Mouse (Mus musculus) heart, embryonic 15.5 days (tissue): Measurements from ENCODE around the gene Neurl2. TPM values are rescaled to one million over a fixed set of nuclear protein-coding genes. Genes with fewer than 3 reads are reported as not detected.
A peak's percentile ranks its signal among the peaks of the same experiment; 100 is the strongest.

Source experiments
- ATAC-seq: fragments of 200-750 bp; cut with Nextera tagmentation; replicated peaks from 2 replicates; pipeline ENCODE4 v1.8.0; 2017; ENCODE audit warnings: low read depth, moderate TSS enrichment; ENCODE audit not compliant: insufficient number of reproducible peaks, insufficient read depth, low FRiP score
- H3K27ac ChIP-seq: fragments of 300-500 bp; sonication (generic); 2 replicates; pipeline ENCODE4 v1.5.1; 2015; ENCODE audit warnings: mild to moderate bottlenecking, inconsistent platforms
- H3K27me3 ChIP-seq: fragments of 300-500 bp; sonication (generic); 2 replicates; pipeline ENCODE4 v1.6.1; 2015; ENCODE audit warnings: inconsistent platforms
- H3K36me3 ChIP-seq: fragments of 300-500 bp; sonication (generic); 2 replicates; pipeline ENCODE4 v1.6.1; 2015; ENCODE audit warnings: mild to moderate bottlenecking, inconsistent platforms
- H3K4me1 ChIP-seq: fragments of 300-500 bp; sonication (generic); replicated peaks from 2 replicates; pipeline ENCODE4 v1.6.1; 2015; ENCODE audit warnings: inconsistent platforms
- H3K4me2 ChIP-seq: fragments of 300-500 bp; sonication (generic); 2 replicates; pipeline ENCODE4 v1.6.1; 2015; ENCODE audit warnings: inconsistent platforms, mild to moderate bottlenecking, moderate library complexity
- H3K4me3 ChIP-seq: fragments of 300-500 bp; sonication (generic); 2 replicates; pipeline ENCODE4 v1.5.1; 2015; ENCODE audit warnings: mild to moderate bottlenecking, inconsistent platforms
- H3K9ac ChIP-seq: fragments of 300-500 bp; sonication (generic); 2 replicates; pipeline ENCODE4 v1.6.1; 2015; ENCODE audit warnings: mild to moderate bottlenecking, inconsistent platforms
- H3K9me3 ChIP-seq: fragments of 300-500 bp; sonication (generic); replicated peaks from 2 replicates; pipeline ENCODE4 v1.6.1; 2016; ENCODE audit warnings: inconsistent platforms
- WGBS: fragments of 180-500 bp; shearing (Covaris S2); methylation state at CpG from one replicate; pipeline ENCODE4 v1.1.7; 2015; ENCODE audit warnings: mixed read lengths; 5-methylcytosine and 5-hydroxymethylcytosine counted together
- polyA plus RNA-seq: library from polyadenylated mRNA; unstranded; fragments of >200 nt; fragmentation: Nextera tagmentation; extraction: Ambion mirVana; gene quantifications from 2 replicates; pipeline ENCODE4 v1.2.1, GENCODE M21; 2015

Gene Neurl2
- polyA plus RNA-seq, 1 experiment from 2014 or later: 47.1 TPM

DNA sequence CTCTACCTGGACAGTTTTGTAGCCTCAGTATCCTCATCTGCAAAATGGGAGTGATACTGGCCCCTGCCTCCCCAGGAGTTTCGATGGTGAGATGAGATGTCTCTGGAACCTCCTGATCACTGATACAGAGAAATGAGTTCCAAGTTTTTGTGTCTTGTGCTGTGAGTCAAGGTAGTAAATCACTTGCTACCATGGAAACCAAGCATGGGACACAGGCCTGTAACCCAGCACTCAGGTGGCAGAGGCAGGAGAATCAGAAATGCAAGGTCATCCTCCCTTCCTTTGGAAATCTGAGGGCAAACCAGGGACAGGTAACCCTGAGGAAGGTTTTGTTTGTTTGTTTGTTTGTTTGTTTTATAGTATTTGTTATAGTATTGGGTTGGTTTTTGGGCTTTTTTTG lies 4.2 kb downstream of the Neurl2 start:
- no peak overlapping the region for H3K27ac ChIP-seq
- H3K9ac ChIP-seq: no peak overlapping the region
- 100% methylated on average over 1 of the region's 1 CpGs for WGBS
- H3K27me3 ChIP-seq: no peaks in the 10 kb centered on the region
- H3K36me3 ChIP-seq: peaks cover 38% of the 10 kb centered on the region
- peaks cover 15% of the 10 kb centered on the region for H3K4me1 ChIP-seq
- no peak overlapping the region for H3K4me3 ChIP-seq
- H3K9me3 ChIP-seq: no peaks in the 10 kb centered on the region
- ATAC-seq: no peak
- H3K4me2 ChIP-seq: no peak overlapping the region

DNA sequence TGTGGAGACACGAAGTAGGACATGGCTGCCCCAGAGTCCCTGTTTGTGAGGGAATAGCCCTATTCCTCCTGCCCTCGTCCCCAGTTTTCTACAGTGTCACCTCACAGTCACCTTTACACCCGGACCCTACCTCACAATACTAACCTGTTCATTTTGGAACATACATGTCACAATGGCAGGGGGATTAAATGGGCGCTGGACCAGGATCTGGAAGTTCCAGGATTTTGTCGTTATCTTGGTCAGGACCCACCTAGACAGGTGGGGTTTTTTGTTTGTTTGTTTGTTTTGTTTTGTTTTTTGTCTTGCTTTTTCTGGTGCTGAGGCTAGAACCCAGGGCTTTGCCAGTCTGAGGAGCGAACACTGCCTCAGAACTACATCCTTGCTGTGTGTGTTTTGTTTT lies 4.8 kb downstream of the Neurl2 start, which contains the start of gene Spata25:
Gene Spata25 (minus strand): TSS at position 101 of the 400 bp plus-strand sequence.
- no peak within 1 kb of the TSS for H3K27ac ChIP-seq
- no peak within 1 kb of the TSS for H3K4me3 ChIP-seq
- H3K36me3 ChIP-seq: peaks cover 38% of the 10 kb centered on the region
- no peaks in the 10 kb centered on the region for H3K27me3 ChIP-seq
- H3K4me1 ChIP-seq: peaks cover 19% of the 10 kb centered on the region
- H3K9me3 ChIP-seq: no peaks in the 10 kb centered on the region
- no peak within 1 kb of the TSS for H3K4me2 ChIP-seq
- ATAC-seq: no peak
- H3K9ac ChIP-seq: no peak within 1 kb of the TSS
- 81% methylated on average over 6 of the region's 6 CpGs for WGBS

DNA sequence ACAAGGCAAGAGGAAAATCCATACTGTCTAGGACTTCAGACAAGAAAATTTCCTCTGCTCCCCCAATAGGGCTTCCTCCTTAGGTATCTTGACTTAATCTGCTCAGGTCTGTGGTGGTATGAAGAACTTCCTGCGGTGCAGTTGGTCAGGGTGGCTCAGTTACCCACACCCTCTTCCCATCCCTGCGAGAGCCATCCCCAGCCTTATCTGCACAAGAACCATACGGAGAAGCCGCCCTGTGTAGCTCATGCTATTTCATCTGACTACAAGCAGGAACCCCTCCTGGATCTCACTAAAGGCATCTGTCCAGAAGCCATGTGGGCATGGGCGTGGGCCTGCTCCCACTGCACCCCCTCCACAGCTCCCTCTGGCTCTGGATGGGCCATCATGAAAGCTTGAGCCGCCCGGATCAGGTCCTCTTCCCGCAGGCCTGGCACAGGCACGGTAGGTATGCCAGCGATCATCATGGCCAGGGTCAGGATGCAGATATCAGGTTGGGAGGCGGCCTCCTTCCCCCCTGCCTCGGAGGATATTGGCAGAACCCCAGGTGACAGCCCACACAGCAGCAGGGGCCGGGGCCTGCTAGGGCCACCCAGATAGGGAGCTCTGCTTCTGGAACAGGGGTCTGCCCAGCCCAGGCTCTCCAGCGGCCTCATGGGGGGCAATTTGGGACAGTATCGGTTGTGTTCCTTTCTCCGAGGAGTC lies 6.0 kb downstream of the Neurl2 start:
- no peaks in the 10 kb centered on the region for H3K9me3 ChIP-seq
- WGBS: 74% methylated on average over 16 of the region's 16 CpGs
- no peak overlapping the region for H3K27ac ChIP-seq
- H3K9ac ChIP-seq: no peak overlapping the region
- H3K4me3 ChIP-seq: no peak overlapping the region
- H3K27me3 ChIP-seq: no peaks in the 10 kb centered on the region
- H3K4me1 ChIP-seq: peaks cover 21% of the 10 kb centered on the region
- no peak overlapping the region for H3K4me2 ChIP-seq
- no peak for ATAC-seq
- H3K36me3 ChIP-seq: peaks cover 38% of the 10 kb centered on the region

DNA sequence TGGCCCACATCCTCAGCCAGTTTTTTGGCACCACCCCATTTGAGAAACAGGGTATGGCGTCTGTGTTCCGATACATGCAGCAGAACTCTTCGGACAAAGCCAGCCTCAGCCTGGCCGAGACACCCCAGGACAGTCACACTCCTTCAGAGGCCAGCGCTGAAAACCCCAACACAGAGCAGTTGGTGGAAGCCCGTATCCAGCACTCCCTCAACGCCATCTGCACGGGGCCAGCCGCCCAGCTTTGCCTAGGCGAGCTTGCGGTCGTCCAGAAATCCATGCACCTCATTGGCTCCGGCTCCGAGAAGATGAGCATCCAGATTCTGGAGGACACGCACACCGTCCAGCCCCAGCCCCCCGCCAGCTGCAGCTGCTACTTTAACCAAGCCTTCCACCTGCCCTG lies 7.7 kb downstream of the Neurl2 start:
- H3K27me3 ChIP-seq: no peaks in the 10 kb centered on the region
- H3K9ac ChIP-seq: no peak overlapping the region
- H3K27ac ChIP-seq: no peak overlapping the region
- 91% methylated on average over 17 of the region's 17 CpGs for WGBS
- peaks cover 38% of the 10 kb centered on the region for H3K36me3 ChIP-seq
- no peaks in the 10 kb centered on the region for H3K9me3 ChIP-seq
- H3K4me3 ChIP-seq: no peak overlapping the region
- no peak for ATAC-seq
- no peak overlapping the region for H3K4me2 ChIP-seq
- H3K4me1 ChIP-seq: peaks cover 14% of the 10 kb centered on the region

DNA sequence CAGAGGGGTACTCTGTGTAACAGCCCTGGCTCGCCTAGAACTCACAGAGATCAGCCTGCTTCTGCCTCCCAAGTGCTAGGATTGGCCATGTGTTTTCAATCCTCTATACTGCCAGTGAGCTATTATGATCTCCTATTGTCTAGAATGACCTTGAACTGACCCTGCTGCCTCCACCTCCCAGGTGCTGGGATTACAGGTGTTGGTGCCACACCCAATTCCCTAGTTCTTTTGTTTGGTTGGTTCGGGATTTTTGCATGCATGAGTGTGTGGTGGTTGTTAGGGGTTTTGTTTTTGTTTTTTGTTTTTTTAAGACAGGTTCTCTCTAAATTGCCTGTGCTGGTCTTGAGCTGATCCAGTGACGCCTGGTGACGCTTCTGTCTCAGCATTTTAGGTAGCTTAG lies 9.3 kb downstream of the Neurl2 start:
- peaks cover 31% of the 10 kb centered on the region for H3K36me3 ChIP-seq
- H3K9ac ChIP-seq: no peak overlapping the region
- no peaks in the 10 kb centered on the region for H3K9me3 ChIP-seq
- H3K4me2 ChIP-seq: peak overlapping the region; percentile 79; the same call in 1 of the 2 replicates
- H3K27me3 ChIP-seq: no peaks in the 10 kb centered on the region
- H3K4me1 ChIP-seq: peaks cover 14% of the 10 kb centered on the region
- 89% methylated on average over 4 of the region's 4 CpGs for WGBS
- 0 out of 2 replicates have a peak overlapping the region, but pooled peaks have one; percentile 83 for H3K4me3 ChIP-seq
- H3K27ac ChIP-seq: no peak overlapping the region
- no peak for ATAC-seq

DNA sequence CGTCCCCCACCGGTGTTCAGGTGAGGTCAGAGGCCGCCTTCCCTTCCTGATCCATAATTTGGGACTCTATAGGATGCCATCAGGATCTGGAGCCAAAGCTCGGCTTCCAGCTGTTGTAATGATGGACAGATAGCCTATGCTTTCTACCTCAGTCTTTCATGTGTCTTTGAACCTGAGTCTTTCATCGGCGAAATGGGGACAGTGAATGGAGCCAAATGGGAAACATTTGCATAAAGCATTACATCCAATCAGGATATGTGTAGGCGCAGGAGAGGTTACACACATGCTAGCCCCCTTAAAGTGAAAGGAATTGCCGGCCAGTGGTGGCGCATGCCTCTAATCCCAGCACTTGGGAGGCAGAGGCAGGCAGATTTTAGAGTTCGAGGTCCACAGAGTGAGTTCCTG lies 10.1 kb downstream of the Neurl2 start:
- H3K9ac ChIP-seq: peak overlapping the region; percentile 74
- H3K9me3 ChIP-seq: no peaks in the 10 kb centered on the region
- peak overlapping the region; percentile 83 for H3K4me3 ChIP-seq
- no peaks in the 10 kb centered on the region for H3K27me3 ChIP-seq
- peak overlapping the region; percentile 79 for H3K4me2 ChIP-seq
- H3K27ac ChIP-seq: peak overlapping the region; percentile 88
- 2% methylated on average over 10 of the region's 10 CpGs for WGBS
- H3K36me3 ChIP-seq: peaks cover 31% of the 10 kb centered on the region
- peak; percentile 73 for ATAC-seq
- H3K4me1 ChIP-seq: peaks cover 14% of the 10 kb centered on the region

DNA sequence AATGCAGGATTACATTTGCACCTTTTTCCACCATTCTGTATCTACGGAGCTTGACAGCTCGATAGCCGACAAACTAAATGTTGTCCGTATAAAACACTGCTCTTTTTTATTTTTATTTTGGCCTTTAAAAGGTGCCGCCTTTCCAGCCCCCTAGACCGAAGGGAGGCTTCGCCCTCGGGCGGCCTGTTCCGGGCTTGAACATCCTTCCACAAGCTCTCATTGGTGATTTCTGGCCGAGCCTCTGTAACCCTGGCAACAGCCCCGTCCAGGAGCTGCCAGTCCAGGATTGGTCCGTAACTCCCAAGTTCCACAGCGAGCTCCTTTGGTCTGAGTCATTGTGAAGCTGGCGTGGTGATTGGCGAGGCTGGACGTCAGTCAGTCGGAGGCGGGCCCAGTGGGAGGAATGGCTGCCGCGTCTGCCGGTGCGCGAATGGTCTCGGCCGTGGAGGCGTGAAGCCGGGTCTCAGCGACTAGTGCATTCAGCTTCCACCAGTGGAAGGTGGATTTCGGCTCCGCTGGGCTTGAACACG lies 10.6 kb downstream of the Neurl2 start, which contains the start of gene Zswim1:
Gene Zswim1 (plus strand): TSS at position 51 of the 530 bp plus-strand sequence.
- H3K4me2 ChIP-seq: peak within 1 kb of the TSS; percentile 79
- peak within 1 kb of the TSS; percentile 88 for H3K27ac ChIP-seq
- H3K36me3 ChIP-seq: peaks cover 30% of the 10 kb centered on the region
- 1% methylated on average over 32 of the region's 32 CpGs for WGBS
- H3K4me1 ChIP-seq: peaks cover 15% of the 10 kb centered on the region
- peak; percentile 100 for ATAC-seq
- peak within 1 kb of the TSS; percentile 74 for H3K9ac ChIP-seq
- H3K4me3 ChIP-seq: peak within 1 kb of the TSS; percentile 83
- no peaks in the 10 kb centered on the region for H3K9me3 ChIP-seq
- no peaks in the 10 kb centered on the region for H3K27me3 ChIP-seq

DNA sequence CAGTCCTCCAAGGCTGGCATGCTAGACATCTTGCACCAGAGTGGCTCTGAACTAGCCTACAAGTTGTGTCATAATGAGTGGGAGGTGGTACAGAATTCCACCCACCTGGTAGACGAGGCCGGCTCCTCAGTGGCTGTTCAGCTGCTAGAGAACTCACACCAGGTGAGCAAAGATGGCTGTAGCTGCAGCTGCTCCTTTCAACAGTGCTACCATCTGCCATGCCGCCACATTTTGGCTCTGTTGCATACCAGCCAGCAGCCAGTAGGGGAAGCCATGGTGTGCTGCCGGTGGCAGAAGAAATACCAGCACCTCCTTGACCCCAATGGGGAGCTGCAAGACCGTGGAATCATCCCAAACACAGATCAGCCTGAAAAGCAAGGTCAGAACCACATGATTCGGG lies 12.2 kb downstream of the Neurl2 start:
- ATAC-seq: no peak
- Histone ChIP-seq H3K27ac (no peak overlapping the region), H3K27me3 (no peaks in the 10 kb centered on the region), H3K4me3 (no peak overlapping the region), H3K9me3 (no peaks in the 10 kb centered on the region), H3K36me3 (peaks cover 16% of the 10 kb centered on the region), H3K9ac (no peak overlapping the region), H3K4me1 (peaks cover 23% of the 10 kb centered on the region), H3K4me2 (no peak overlapping the region)
- WGBS: 84% methylated on average over 6 of the region's 6 CpGs

DNA sequence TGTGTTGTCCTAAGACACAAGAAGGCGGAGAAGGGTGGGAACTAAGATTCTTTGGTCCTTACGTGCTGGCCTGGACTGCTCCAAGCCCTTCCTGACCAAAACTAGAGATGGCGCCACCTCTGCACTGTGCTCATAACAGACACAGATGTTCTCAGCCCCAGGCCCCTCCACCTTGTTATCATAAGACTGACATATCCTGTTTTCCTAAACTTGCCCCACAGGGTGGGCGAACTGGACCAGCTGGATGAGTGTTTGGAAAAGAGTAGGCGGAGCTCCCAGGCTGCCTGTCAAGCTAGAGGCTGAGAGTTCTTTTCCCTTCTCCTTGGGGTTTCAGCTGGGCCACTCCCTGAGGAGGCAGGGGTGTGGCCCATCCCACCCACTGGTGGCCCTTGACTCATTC lies 15.6 kb downstream of the Neurl2 start:
- H3K4me2 ChIP-seq: no peak overlapping the region
- ATAC-seq: peak; percentile 56; the same call in 1 of the 2 replicates
- no peaks in the 10 kb centered on the region for H3K27me3 ChIP-seq
- peaks cover 18% of the 10 kb centered on the region for H3K4me1 ChIP-seq
- no peak overlapping the region for H3K27ac ChIP-seq
- WGBS: 67% methylated on average over 5 of the region's 5 CpGs
- H3K4me3 ChIP-seq: no peak overlapping the region
- H3K9me3 ChIP-seq: no peaks in the 10 kb centered on the region
- H3K9ac ChIP-seq: no peak overlapping the region
- H3K36me3 ChIP-seq: no peaks in the 10 kb centered on the region

DNA sequence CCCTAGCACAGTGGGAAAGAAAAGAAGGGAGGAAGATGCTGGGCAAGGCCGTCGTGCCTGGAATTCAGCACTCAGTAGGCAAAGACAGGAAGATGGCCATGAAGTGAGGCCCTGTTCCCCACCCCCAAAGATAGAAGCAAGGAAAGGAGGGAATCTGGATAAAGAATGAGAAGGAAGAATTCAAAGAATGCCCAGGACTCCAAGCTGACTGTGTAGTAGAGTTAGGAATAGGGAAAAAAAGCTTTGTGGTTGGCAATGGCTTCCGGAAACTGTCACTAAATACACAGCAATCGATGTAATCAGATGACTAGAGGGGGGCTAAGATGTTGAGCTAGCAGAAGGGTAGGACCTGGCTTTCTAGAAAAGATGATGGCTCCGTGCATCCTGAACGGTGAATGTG lies 16.1 kb downstream of the Neurl2 start:
- no peak for ATAC-seq
- no peak overlapping the region for H3K9ac ChIP-seq
- H3K36me3 ChIP-seq: no peaks in the 10 kb centered on the region
- no peak overlapping the region for H3K27ac ChIP-seq
- no peaks in the 10 kb centered on the region for H3K9me3 ChIP-seq
- H3K4me2 ChIP-seq: no peak overlapping the region
- WGBS: 53% methylated on average over 6 of the region's 6 CpGs
- peaks cover 14% of the 10 kb centered on the region for H3K4me1 ChIP-seq
- no peak overlapping the region for H3K4me3 ChIP-seq
- no peaks in the 10 kb centered on the region for H3K27me3 ChIP-seq

DNA sequence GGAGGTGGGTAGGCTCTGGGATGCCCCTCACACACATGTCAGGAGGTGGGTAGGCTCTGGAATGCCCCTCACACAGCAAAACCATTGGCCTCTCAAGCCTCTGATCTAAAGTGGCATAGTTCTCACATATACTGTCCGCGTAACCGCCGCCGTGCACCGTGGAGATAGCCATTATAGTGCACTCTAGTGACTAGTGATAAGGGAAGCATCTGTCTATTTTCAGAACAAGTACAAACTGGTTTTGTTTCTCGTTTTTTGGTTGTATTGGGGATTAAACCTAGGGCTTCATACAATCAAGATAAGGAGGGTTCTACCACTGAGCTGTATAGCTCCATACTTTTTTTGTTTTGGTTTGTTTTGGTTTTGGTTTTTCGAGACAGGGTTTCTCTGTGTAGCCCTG lies 17.4 kb downstream of the Neurl2 start:
- Histone ChIP-seq H3K4me1 (peaks cover 12% of the 10 kb centered on the region), H3K9me3 (no peaks in the 10 kb centered on the region), H3K27me3 (no peaks in the 10 kb centered on the region), H3K27ac (no peak overlapping the region), H3K36me3 (no peaks in the 10 kb centered on the region), H3K4me2 (no peak overlapping the region), H3K9ac (no peak overlapping the region), H3K4me3 (no peak overlapping the region)
- ATAC-seq: no peak
- WGBS: 64% methylated on average over 8 of the region's 8 CpGs

DNA sequence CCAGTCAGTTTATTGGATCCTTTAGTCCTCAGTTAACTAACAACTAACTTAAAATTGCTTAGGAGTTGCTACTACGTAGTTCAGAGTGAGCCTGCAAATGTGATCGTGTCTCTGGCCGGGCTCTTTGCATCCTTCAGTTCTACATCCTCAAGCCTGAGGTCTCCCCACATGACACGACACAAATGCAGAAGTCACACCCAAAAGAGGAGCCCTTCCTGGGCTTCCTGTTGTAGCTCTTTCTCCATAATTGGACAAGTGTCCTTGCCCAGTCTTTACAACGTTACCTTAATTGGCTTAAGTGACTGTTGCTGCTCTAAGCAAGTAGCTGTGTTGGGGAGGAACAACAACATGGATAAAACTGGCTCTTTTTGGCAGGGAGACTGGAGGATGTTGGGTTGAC lies 17.9 kb downstream of the Neurl2 start:
- ATAC-seq: no peak
- Histone ChIP-seq H3K4me1 (peaks cover 12% of the 10 kb centered on the region), H3K27me3 (no peaks in the 10 kb centered on the region), H3K27ac (no peak overlapping the region), H3K9ac (no peak overlapping the region), H3K36me3 (no peaks in the 10 kb centered on the region), H3K4me2 (no peak overlapping the region), H3K4me3 (no peak overlapping the region), H3K9me3 (no peaks in the 10 kb centered on the region)
- 75% methylated on average over 5 of the region's 5 CpGs for WGBS
